Mouse (Mus musculus): ENCODE data around the gene Litaf. TPM values are rescaled to one million over a fixed set of nuclear protein-coding genes. Genes with fewer than 3 reads are reported as not detected.
"Not testable (repeated sequence)": the region's sequence is repeated elsewhere in the genome, so short reads cannot be mapped to it uniquely, and the experiment has no call there.

The Litaf gene
- polyA plus RNA-seq, 1 experiment = 103 TPM

DNA sequence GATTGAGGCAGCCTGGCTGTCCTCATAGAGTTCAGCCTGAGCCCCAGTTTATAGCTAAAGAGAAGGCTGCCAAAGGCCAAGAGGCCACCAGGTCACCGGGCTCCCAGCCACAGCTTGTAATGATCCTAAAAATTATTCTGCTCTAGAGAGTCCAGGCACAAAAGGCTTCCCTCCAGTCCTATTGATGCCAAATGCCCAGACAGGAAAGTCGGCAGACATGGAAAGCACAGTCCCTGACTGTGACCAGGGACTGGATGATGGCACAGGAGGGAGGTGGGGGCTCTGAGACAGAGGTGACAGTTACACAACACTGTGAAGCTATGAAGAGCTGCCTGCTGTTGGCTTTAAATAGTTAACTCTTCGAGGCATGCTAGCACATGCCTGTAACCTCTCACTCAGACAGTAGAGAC lies 91.9 kb downstream of the Litaf start:
- Histone ChIP-seq H3K79me2 (ENCODE audit: control insufficient read depth, insufficient read depth) (peaks cover 98% of the 10 kb centered on the region), H3K4me3 (no peak overlapping the region), H3K27me3 (ENCODE audit: control insufficient read depth, insufficient read depth, insufficient read length) (no peaks in the 10 kb centered on the region), H3ac (ENCODE audit: control insufficient read depth, insufficient read length) (no peak overlapping the region), H3K4me2 (ENCODE audit: low read depth) (no peak overlapping the region), H3K36me3 (ENCODE audit: control insufficient read depth, insufficient read depth) (peaks cover 6% of the 10 kb centered on the region)
- no peak for TF ChIP-seq TCF12 (IDR thresholded peaks at IDR 0.05; ENCODE audit: insufficient read depth, poor library complexity, severe bottlenecking)
- TF ChIP-seq POLR2AphosphoS2 (IDR thresholded peaks at IDR 0.05; ENCODE audit: insufficient read length, low read depth) = no peak
- TF ChIP-seq MYOD1 (IDR thresholded peaks at IDR 0.05; ENCODE audit: control insufficient read depth in 1 of 3, insufficient read length in 2 of 3, low read depth in 2 of 3) = no peak
- no peak for TF ChIP-seq MAX (IDR thresholded peaks at IDR 0.05; ENCODE audit: low read depth)
- no peak for TF ChIP-seq CEBPB (IDR thresholded peaks at IDR 0.05; ENCODE audit: insufficient read depth, poor library complexity, severe bottlenecking)
- TF ChIP-seq POLR2A (IDR thresholded peaks at IDR 0.05; ENCODE audit: insufficient read length, low read depth) = no peak
- no peak for TF ChIP-seq USF1 (IDR thresholded peaks at IDR 0.05; ENCODE audit: low read depth)
- no peak for TF ChIP-seq REST (IDR thresholded peaks at IDR 0.05; ENCODE audit: insufficient read depth, insufficient read length)
- TF ChIP-seq SRF (IDR thresholded peaks at IDR 0.05; ENCODE audit: control insufficient read depth, insufficient read length, low read depth) = no peak
- TF ChIP-seq TCF3 (IDR thresholded peaks at IDR 0.05; ENCODE audit: insufficient read length, low read depth) = no peak
- no peak for TF ChIP-seq E2F4 (IDR thresholded peaks at IDR 0.05; ENCODE audit: insufficient read depth)
- TF ChIP-seq MYOG (IDR thresholded peaks at IDR 0.05; ENCODE audit: control insufficient read depth in 1 of 3, insufficient read depth in 1 of 3, insufficient read length in 2 of 3, low read depth in 2 of 3) = no peak

DNA sequence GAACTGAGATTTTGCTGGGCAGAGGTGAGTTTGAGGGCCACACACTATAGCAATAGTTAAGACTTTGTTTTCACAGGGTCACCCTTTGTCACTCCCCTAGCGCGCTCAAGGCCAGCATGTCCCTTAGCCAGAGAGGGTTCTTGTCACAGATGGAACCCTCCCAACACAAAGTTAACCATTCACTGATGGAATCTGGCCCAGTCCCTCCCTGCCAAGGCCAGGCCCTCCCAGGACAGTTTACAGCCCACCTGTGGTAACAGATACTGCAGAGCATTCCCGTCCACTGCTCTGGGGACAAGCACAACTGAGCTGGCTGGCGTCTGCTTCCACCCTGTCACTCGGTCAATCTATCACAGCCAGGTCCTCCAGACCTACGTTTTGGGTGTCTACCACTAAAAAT lies 93.7 kb downstream of the Litaf start:
- TF ChIP-seq REST (IDR thresholded peaks at IDR 0.05; ENCODE audit: insufficient read depth, insufficient read length) = no peak
- Histone ChIP-seq H3ac (ENCODE audit: control insufficient read depth, insufficient read length) (no peak overlapping the region), H3K79me2 (ENCODE audit: control insufficient read depth, insufficient read depth) (peaks cover 100% of the 10 kb centered on the region), H3K27me3 (ENCODE audit: control insufficient read depth, insufficient read depth, insufficient read length) (no peaks in the 10 kb centered on the region), H3K4me2 (ENCODE audit: low read depth) (no peak overlapping the region), H3K4me3 (no peak overlapping the region), H3K36me3 (ENCODE audit: control insufficient read depth, insufficient read depth) (peaks cover 6% of the 10 kb centered on the region)

DNA sequence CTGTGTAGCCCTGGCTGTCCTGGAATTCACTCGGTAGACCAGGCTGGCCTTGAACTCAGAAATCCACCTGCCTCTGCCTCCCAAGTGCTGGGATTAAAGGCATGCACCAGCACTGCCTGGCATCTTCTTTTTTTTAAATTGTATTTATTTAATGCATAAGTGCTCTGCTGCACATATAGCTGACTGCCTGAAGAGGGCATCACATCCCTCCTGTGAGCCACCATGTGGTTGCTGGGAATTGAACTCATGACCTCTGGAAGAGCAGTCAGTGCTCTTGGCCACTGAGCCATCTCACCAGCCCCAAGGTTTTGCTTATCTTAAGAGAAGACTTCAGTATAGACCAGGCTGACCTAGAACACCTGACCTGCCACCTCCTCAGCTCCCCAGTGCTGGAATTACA lies 96.0 kb downstream of the Litaf start:
- not testable (repeated sequence) for H3K4me2 ChIP-seq (ENCODE audit: low read depth); H3ac ChIP-seq (ENCODE audit: control insufficient read depth, insufficient read length); H3K27me3 ChIP-seq (ENCODE audit: control insufficient read depth, insufficient read depth, insufficient read length); H3K4me3 ChIP-seq
- peaks cover 12% of the 10 kb centered on the region for H3K36me3 ChIP-seq (ENCODE audit: control insufficient read depth, insufficient read depth)
- H3K79me2 ChIP-seq (ENCODE audit: control insufficient read depth, insufficient read depth) = peaks cover 91% of the 10 kb centered on the region

DNA sequence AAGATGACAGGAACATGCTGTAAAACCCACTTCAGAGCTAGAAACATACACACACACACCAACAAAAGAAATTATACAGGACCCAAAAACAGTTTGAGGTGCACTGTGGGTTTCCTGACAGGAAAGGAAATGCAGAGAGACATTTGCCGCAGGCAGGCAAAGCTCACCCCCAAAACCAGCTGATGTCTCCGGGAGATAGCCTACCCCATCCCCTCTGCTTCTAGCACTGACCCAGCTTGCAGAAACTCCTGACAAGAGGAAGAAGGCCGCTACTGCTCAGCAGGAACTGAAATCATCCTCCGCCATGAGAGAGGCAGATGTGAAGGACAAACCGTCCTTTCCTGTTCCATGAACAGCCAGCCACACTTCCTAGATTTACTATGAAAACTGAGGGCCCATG lies 96.6 kb downstream of the Litaf start:
- TF ChIP-seq TCF3 (IDR thresholded peaks at IDR 0.05; ENCODE audit: insufficient read length, low read depth) = no peak
- TF ChIP-seq TCF12 (IDR thresholded peaks at IDR 0.05; ENCODE audit: insufficient read depth, poor library complexity, severe bottlenecking) = no peak
- TF ChIP-seq SRF (IDR thresholded peaks at IDR 0.05; ENCODE audit: control insufficient read depth, insufficient read length, low read depth) = no peak
- no peak for TF ChIP-seq MAX (IDR thresholded peaks at IDR 0.05; ENCODE audit: low read depth)
- no peak for TF ChIP-seq USF1 (IDR thresholded peaks at IDR 0.05; ENCODE audit: low read depth)
- no peak overlapping the region for H3K4me2 ChIP-seq (ENCODE audit: low read depth)

DNA sequence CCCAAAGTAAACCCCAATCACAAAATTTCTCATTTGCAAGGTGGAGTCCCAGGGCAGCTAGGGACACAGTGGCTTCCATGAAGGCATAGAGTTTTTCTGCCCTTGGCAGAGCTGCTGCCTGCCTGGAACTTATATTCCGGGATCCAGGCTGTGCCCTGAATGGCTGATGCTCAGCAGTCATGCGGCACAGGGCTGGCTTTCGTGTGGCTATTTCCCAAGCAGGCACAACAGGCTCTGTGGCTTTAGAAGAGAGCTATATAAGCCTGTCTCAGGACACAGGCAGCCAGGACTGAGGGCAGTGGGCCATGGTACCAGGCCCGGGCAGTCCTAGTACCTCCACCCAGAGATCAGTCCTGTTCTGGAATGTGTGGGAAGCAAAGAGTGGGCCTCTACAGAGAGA lies 97.7 kb downstream of the Litaf start:
- Histone ChIP-seq H3K27me3 (ENCODE audit: control insufficient read depth, insufficient read depth, insufficient read length) (no peaks in the 10 kb centered on the region), H3K4me3 (no peak overlapping the region), H3K4me2 (ENCODE audit: low read depth) (no peak overlapping the region), H3ac (ENCODE audit: control insufficient read depth, insufficient read length) (no peak overlapping the region), H3K36me3 (ENCODE audit: control insufficient read depth, insufficient read depth) (peaks cover 24% of the 10 kb centered on the region), H3K79me2 (ENCODE audit: control insufficient read depth, insufficient read depth) (peaks cover 78% of the 10 kb centered on the region)
- TF ChIP-seq MYOD1 (IDR thresholded peaks at IDR 0.05; ENCODE audit: control insufficient read depth in 1 of 3, insufficient read length in 2 of 3, low read depth in 2 of 3) = no peak
- TF ChIP-seq TCF12 (IDR thresholded peaks at IDR 0.05; ENCODE audit: insufficient read depth, poor library complexity, severe bottlenecking) = no peak
- TF ChIP-seq REST (IDR thresholded peaks at IDR 0.05; ENCODE audit: insufficient read depth, insufficient read length) = no peak
- no peak for TF ChIP-seq SRF (IDR thresholded peaks at IDR 0.05; ENCODE audit: control insufficient read depth, insufficient read length, low read depth)
- TF ChIP-seq POLR2A (IDR thresholded peaks at IDR 0.05; ENCODE audit: insufficient read length, low read depth) = no peak
- TF ChIP-seq TCF3 (IDR thresholded peaks at IDR 0.05; ENCODE audit: insufficient read length, low read depth) = no peak
- TF ChIP-seq MAX (IDR thresholded peaks at IDR 0.05; ENCODE audit: low read depth) = no peak
- TF ChIP-seq E2F4 (IDR thresholded peaks at IDR 0.05; ENCODE audit: insufficient read depth) = no peak
- no peak for TF ChIP-seq CEBPB (IDR thresholded peaks at IDR 0.05; ENCODE audit: insufficient read depth, poor library complexity, severe bottlenecking)
- no peak for TF ChIP-seq MYOG (IDR thresholded peaks at IDR 0.05; ENCODE audit: control insufficient read depth in 1 of 3, insufficient read depth in 1 of 3, insufficient read length in 2 of 3, low read depth in 2 of 3)
- no peak for TF ChIP-seq POLR2AphosphoS2 (IDR thresholded peaks at IDR 0.05; ENCODE audit: insufficient read length, low read depth)
- no peak for TF ChIP-seq USF1 (IDR thresholded peaks at IDR 0.05; ENCODE audit: low read depth)

More for the DNA sequence above, 96.6 kb downstream of the Litaf start:
- no peak overlapping the region for H3ac ChIP-seq (ENCODE audit: control insufficient read depth, insufficient read length)
- no peaks in the 10 kb centered on the region for H3K27me3 ChIP-seq (ENCODE audit: control insufficient read depth, insufficient read depth, insufficient read length)
- peaks cover 89% of the 10 kb centered on the region for H3K79me2 ChIP-seq (ENCODE audit: control insufficient read depth, insufficient read depth)
- H3K36me3 ChIP-seq (ENCODE audit: control insufficient read depth, insufficient read depth) = peaks cover 14% of the 10 kb centered on the region
- no peak overlapping the region for H3K4me3 ChIP-seq

DNA sequence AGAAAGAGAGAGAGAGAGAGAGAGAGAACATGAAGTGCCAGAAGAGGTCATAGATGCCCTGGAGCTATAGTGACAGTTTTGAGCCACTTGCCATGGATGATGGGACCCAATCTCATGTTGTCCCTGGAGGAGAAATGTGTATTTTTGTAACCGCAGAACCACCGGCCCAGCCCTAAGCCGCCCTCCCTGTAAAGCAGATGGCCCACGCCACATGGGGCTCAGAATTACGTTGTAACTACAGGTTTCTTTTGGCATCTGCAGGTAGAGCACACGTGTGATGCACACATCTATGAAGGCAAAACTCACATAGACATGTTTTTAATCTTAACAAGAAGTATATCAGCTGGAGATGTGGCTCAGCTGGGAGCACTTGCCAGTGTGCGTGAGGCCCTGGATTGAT lies 98.2 kb downstream of the Litaf start:
- Histone ChIP-seq H3K27me3 (ENCODE audit: control insufficient read depth, insufficient read depth, insufficient read length) (no peaks in the 10 kb centered on the region), H3K4me3 (no peak overlapping the region), H3ac (ENCODE audit: control insufficient read depth, insufficient read length) (no peak overlapping the region), H3K79me2 (ENCODE audit: control insufficient read depth, insufficient read depth) (peaks cover 73% of the 10 kb centered on the region), H3K36me3 (ENCODE audit: control insufficient read depth, insufficient read depth) (peaks cover 27% of the 10 kb centered on the region), H3K4me2 (ENCODE audit: low read depth) (no peak overlapping the region)
- TF ChIP-seq SRF (IDR thresholded peaks at IDR 0.05; ENCODE audit: control insufficient read depth, insufficient read length, low read depth) = no peak
- TF ChIP-seq USF1 (IDR thresholded peaks at IDR 0.05; ENCODE audit: low read depth) = no peak
- TF ChIP-seq MAX (IDR thresholded peaks at IDR 0.05; ENCODE audit: low read depth) = no peak
- no peak for TF ChIP-seq TCF3 (IDR thresholded peaks at IDR 0.05; ENCODE audit: insufficient read length, low read depth)
- no peak for TF ChIP-seq MYOD1 (IDR thresholded peaks at IDR 0.05; ENCODE audit: control insufficient read depth in 1 of 3, insufficient read length in 2 of 3, low read depth in 2 of 3)
- TF ChIP-seq POLR2AphosphoS2 (IDR thresholded peaks at IDR 0.05; ENCODE audit: insufficient read length, low read depth) = no peak
- TF ChIP-seq MYOG (IDR thresholded peaks at IDR 0.05; ENCODE audit: control insufficient read depth in 1 of 3, insufficient read depth in 1 of 3, insufficient read length in 2 of 3, low read depth in 2 of 3) = no peak
- TF ChIP-seq CEBPB (IDR thresholded peaks at IDR 0.05; ENCODE audit: insufficient read depth, poor library complexity, severe bottlenecking) = no peak
- no peak for TF ChIP-seq POLR2A (IDR thresholded peaks at IDR 0.05; ENCODE audit: insufficient read length, low read depth)
- TF ChIP-seq REST (IDR thresholded peaks at IDR 0.05; ENCODE audit: insufficient read depth, insufficient read length) = no peak
- no peak for TF ChIP-seq TCF12 (IDR thresholded peaks at IDR 0.05; ENCODE audit: insufficient read depth, poor library complexity, severe bottlenecking)
- no peak for TF ChIP-seq E2F4 (IDR thresholded peaks at IDR 0.05; ENCODE audit: insufficient read depth)
